Mouse (Mus musculus): ENCODE measurements around the gene Sez6l. TPM values are rescaled to one million over a fixed set of nuclear protein-coding genes. Genes with fewer than 3 reads are reported as not detected.

Sez6l gene
- polyA plus RNA-seq, 1 experiment from 2014 or later = 0.01 TPM

GRCm38 (mm10) chr5:112384805-112385472 is 192.0 kb downstream of the Sez6l start:
- CTCF ChIA-PET = no interaction called here
- TF ChIP-seq CTCF (IDR thresholded peaks at IDR 0.05) = no peak
- no peaks in the 10 kb centered on the region for H3K27me3 ChIP-seq
- no peak for DNase-seq (ENCODE audit: low read depth, low spot score)
- POLR2A ChIA-PET = no interaction called here
- in situ Hi-C loops (cut with MboI; ENCODE audit: low pct_unique_long_range_greater_than_20kb) = no loop called here
- no peak for ATAC-seq

- no peaks in the 10 kb centered on the region for H3K27me3 ChIP-seq
- ChIA-PET POLR2A (no interaction called here), CTCF (interaction anchor here (1.2 to 1.3 kb wide), 2 partner anchors 9 to 10 kb away, joined by 3 read pairs; no protein-coding TSS in a partner anchor)
- in situ Hi-C loops (cut with MboI; ENCODE audit: low pct_unique_long_range_greater_than_20kb) = no loop called here
- DNase-seq (ENCODE audit: low read depth, low spot score) (no peak), ATAC-seq (no peak)
- TF ChIP-seq CTCF (IDR thresholded peaks at IDR 0.05) = no peak
Observed at GRCm38 (mm10) chr5:112382641-112383330, 194.2 kb downstream of the Sez6l start.

GRCm38 (mm10) chr5:112382042-112382441 is 194.9 kb downstream of the Sez6l start:
- no peaks in the 10 kb centered on the region for H3K27me3 ChIP-seq
- ATAC-seq (no peak), DNase-seq (ENCODE audit: low read depth, low spot score) (no peak)
- in situ Hi-C loops (cut with MboI; ENCODE audit: low pct_unique_long_range_greater_than_20kb) = no loop called here
- ChIA-PET POLR2A (no interaction called here), CTCF (interaction anchor here (1.2 to 1.3 kb wide), 2 partner anchors 8 to 9 kb away, joined by 3 read pairs; no protein-coding TSS in a partner anchor)
- TF ChIP-seq CTCF (IDR thresholded peaks at IDR 0.05) = no peak

- TF ChIP-seq CTCF (IDR thresholded peaks at IDR 0.05) = no peak
- no peaks in the 10 kb centered on the region for H3K27me3 ChIP-seq
- in situ Hi-C loops (cut with MboI; ENCODE audit: low pct_unique_long_range_greater_than_20kb) = no loop called here
- no peak for DNase-seq (ENCODE audit: low read depth, low spot score)
- ChIA-PET CTCF (no interaction called here), POLR2A (no interaction called here)
- no peak for ATAC-seq
Observed at GRCm38 (mm10) chr5:112381154-112381553, 195.8 kb downstream of the Sez6l start.

GRCm38 (mm10) chr5:112378716-112379115 is 198.3 kb downstream of the Sez6l start:
- POLR2A ChIA-PET = no interaction called here
- no peak for ATAC-seq
- in situ Hi-C loops (cut with MboI; ENCODE audit: low pct_unique_long_range_greater_than_20kb) = no loop called here
- DNase-seq (ENCODE audit: low read depth, low spot score) = no peak
- CTCF ChIA-PET = interaction anchor here (1.0 kb wide), 2 partner anchors 10 to 24 kb away, joined by 3 to 4 read pairs; no protein-coding TSS in a partner anchor
- H3K27me3 ChIP-seq = no peaks in the 10 kb centered on the region
- TF ChIP-seq CTCF (IDR thresholded peaks at IDR 0.05) = no peak

DNA sequence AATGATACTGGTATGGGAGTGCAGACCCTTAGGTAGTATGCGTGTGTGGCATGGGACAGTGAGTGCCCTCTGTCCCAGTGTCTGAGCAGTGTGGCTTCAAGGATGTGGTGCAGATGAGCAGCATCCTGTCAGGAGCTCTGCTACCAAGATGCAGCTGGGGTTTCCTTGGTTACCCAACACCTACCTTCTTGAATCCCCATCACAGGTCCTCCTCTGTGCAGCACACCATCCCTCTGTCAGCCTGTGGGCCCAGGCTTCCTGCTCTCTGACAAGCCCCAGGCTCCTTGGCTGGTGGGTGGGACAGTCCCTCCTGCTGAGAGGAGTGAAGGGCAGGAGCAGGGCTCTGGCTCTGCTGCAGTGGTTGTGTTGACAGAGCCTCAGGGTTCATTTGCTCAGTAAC is 199.6 kb downstream of the Sez6l start:
- no peak for DNase-seq (ENCODE audit: low read depth, low spot score)
- ChIA-PET POLR2A (no interaction called here), CTCF (no interaction called here)
- H3K27me3 ChIP-seq = no peaks in the 10 kb centered on the region
- in situ Hi-C loops (cut with MboI; ENCODE audit: low pct_unique_long_range_greater_than_20kb) = no loop called here
- TF ChIP-seq CTCF (IDR thresholded peaks at IDR 0.05) = no peak
- no peak for ATAC-seq

- ATAC-seq (no peak), DNase-seq (ENCODE audit: low read depth, low spot score) (no peak)
- ChIA-PET POLR2A (interaction anchor here (0.6 kb wide), 1 partner anchor 68 kb away, joined by 3 read pairs; no protein-coding TSS in a partner anchor), CTCF (interaction anchor here (1.1 kb wide), 1 partner anchor 14 kb away, joined by 3 read pairs; no protein-coding TSS in a partner anchor)
- no peak for TF ChIP-seq CTCF (IDR thresholded peaks at IDR 0.05)
- H3K27me3 ChIP-seq = no peaks in the 10 kb centered on the region
- in situ Hi-C loops (cut with MboI; ENCODE audit: low pct_unique_long_range_greater_than_20kb) = no loop called here
Observed at GRCm38 (mm10) chr5:112376111-112376510, 200.9 kb downstream of the Sez6l start.

DNA sequence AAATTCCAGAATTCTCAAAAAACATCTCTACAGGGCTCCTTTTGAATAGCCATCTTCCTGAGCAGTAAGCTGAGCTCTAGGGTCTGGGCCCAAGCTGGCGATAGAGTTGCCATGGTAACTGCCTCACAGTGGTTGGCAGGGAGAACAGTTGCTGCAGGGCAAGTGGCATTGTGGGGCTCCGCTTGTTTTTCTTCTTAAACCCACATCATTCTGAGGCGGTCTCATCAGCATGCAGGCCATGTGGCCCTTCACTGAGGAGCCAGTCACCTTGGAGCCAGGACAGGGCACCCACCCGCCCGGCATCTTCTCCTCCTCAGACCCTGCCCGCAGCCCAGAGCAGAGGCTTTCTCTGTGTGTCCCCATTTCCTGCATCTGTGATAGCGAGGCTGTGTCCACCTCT is 205.1 kb downstream of the Sez6l start:
- CTCF ChIA-PET = no interaction called here
- POLR2A ChIA-PET = no interaction called here
- DNase-seq (ENCODE audit: low read depth, low spot score) (no peak), ATAC-seq (no peak)
- TF ChIP-seq CTCF (IDR thresholded peaks at IDR 0.05) = no peak
- H3K27me3 ChIP-seq = no peaks in the 10 kb centered on the region
- in situ Hi-C loops (cut with MboI; ENCODE audit: low pct_unique_long_range_greater_than_20kb) = no loop called here

GRCm38 (mm10) chr5:112370236-112370813 is 206.7 kb downstream of the Sez6l start:
- no peak for TF ChIP-seq CTCF (IDR thresholded peaks at IDR 0.05)

GRCm38 (mm10) chr5:112369326-112369725 is 207.7 kb downstream of the Sez6l start:
- in situ Hi-C loops (cut with MboI; ENCODE audit: low pct_unique_long_range_greater_than_20kb) = no loop called here
- H3K27me3 ChIP-seq = no peaks in the 10 kb centered on the region
- ChIA-PET CTCF (no interaction called here), POLR2A (no interaction called here)
- TF ChIP-seq CTCF (IDR thresholded peaks at IDR 0.05) = no peak
- no peak for DNase-seq (ENCODE audit: low read depth, low spot score)
- no peak for ATAC-seq

More at GRCm38 (mm10) chr5:112370236-112370813, 206.7 kb downstream of the Sez6l start:
- no peaks in the 10 kb centered on the region for H3K27me3 ChIP-seq
- ChIA-PET CTCF (no interaction called here), POLR2A (no interaction called here)
- no peak for ATAC-seq
- in situ Hi-C loops (cut with MboI; ENCODE audit: low pct_unique_long_range_greater_than_20kb) = no loop called here
- no peak for DNase-seq (ENCODE audit: low read depth, low spot score)

Other genes starting within 250 kb of the Sez6l start
- 23.8 TPM for gene Srrd, start 234.1 kb downstream of the Sez6l start, polyA plus RNA-seq (2021)
- gene Hps4, start 234.1 kb downstream of the Sez6l start, polyA plus RNA-seq (2021) = 34.1 TPM
- 0.05 TPM for gene Gm6583, start 221.2 kb downstream of the Sez6l start, polyA plus RNA-seq (2021)
- 1.8 TPM for gene Asphd2, start 182.3 kb downstream of the Sez6l start, polyA plus RNA-seq (2021)
- gene Gm6588, start 127.8 kb downstream of the Sez6l start, polyA plus RNA-seq (2021) = not detected

All from Patski (cell line).